Mouse (Mus musculus) cortical plate, adult 2 months (tissue): ENCODE measurements around the gene Rexo1. TPM values are rescaled to one million over a fixed set of nuclear protein-coding genes. Genes with fewer than 3 reads are reported as not detected.
A peak's percentile ranks its signal among the peaks of the same experiment; 100 is the strongest.

Experiments used
- H3K27ac ChIP-seq: fragments of 200-500 bp; 2 replicates; pipeline ENCODE4 v1.5.1; 2012; ENCODE audit warnings: low read length, control low read depth, inconsistent platforms; ENCODE audit not compliant: insufficient read depth
- H3K4me1 ChIP-seq: fragments of 200-500 bp; 2 replicates; pipeline ENCODE4 v1.6.1; 2011; ENCODE audit warnings: low read length; ENCODE audit not compliant: control insufficient read depth, insufficient read depth
- H3K4me3 ChIP-seq: fragments of 200-500 bp; 2 replicates; pipeline ENCODE4 v1.5.1; 2011; ENCODE audit warnings: mild to moderate bottlenecking, low read length, control low read depth; ENCODE audit not compliant: insufficient read depth
- CTCF ChIP-seq: fragments of 200-500 bp; IDR thresholded peaks from 2 replicates; pipeline ENCODE4 v1.5.1; 2011; ENCODE audit warnings: mild to moderate bottlenecking, control low read depth, low read length; ENCODE audit not compliant: insufficient read depth; ENCODE audit errors: extremely low read depth
- POLR2A ChIP-seq: fragments of 200-500 bp; IDR thresholded peaks from 2 replicates; pipeline ENCODE4 v1.6.1; 2011; ENCODE audit warnings: mild to moderate bottlenecking, low read length, control low read depth; ENCODE audit not compliant: insufficient read depth; ENCODE audit errors: extremely low read depth
- polyA plus RNA-seq: library from polyadenylated mRNA; depleted of rRNA; stranded (reverse); fragments of >200 nt; gene quantifications from 2 replicates; pipeline ENCODE4 v1.2.3, GENCODE M21; 2012; rRNA removed

Gene Rexo1
- polyA plus RNA-seq, 1 experiment = 44.7 TPM

- Histone ChIP-seq H3K27ac (no peak within 1 kb of the TSS), H3K4me1 (no peaks in the 10 kb centered on the region), H3K4me3 (0 out of 2 replicates have a peak within 1 kb of the TSS, but pooled peaks have one; percentile 12)
- TF ChIP-seq POLR2A (no peak), CTCF (no peak)
These were observed 66.6 kb downstream of the Rexo1 start, which contains the start of gene Onecut3 for GRCm38 (mm10) chr10:80494732-80495131. Gene Onecut3 (plus strand): TSS chr10:80494835.

Other genes starting within 250 kb of the Rexo1 start
- 51.9 and 52.3 TPM in 2 replicates for gene 2310011J03Rik, start 241.0 kb downstream of the Rexo1 start, polyA plus RNA-seq
- 13.1 and 13.9 TPM in 2 replicates for gene Pcsk4, start 232.1 kb downstream of the Rexo1 start, polyA plus RNA-seq
- 5.7 and 6.3 TPM in 2 replicates for gene Reep6, start 231.6 kb downstream of the Rexo1 start, polyA plus RNA-seq
- gene Adamtsl5, start 213.1 kb downstream of the Rexo1 start, polyA plus RNA-seq = 7.9 and 9.4 TPM in 2 replicates
- gene Plk5, start 205.1 kb downstream of the Rexo1 start, polyA plus RNA-seq = 36.3 and 40.3 TPM in 2 replicates
- gene Mex3d, start 173.9 kb downstream of the Rexo1 start, polyA plus RNA-seq = 13.8 and 14.3 TPM in 2 replicates
- gene Mbd3, start 162.0 kb downstream of the Rexo1 start, polyA plus RNA-seq = 186 and 210 TPM in 2 replicates
- gene Uqcr11, start 154.7 kb downstream of the Rexo1 start, polyA plus RNA-seq = 1,456 and 1,595 TPM in 2 replicates
- 25.5 and 26.0 TPM in 2 replicates for gene Tcf3, start 127.9 kb downstream of the Rexo1 start, polyA plus RNA-seq
- not detected in 2 replicates for gene Onecut3, start 66.7 kb downstream of the Rexo1 start, polyA plus RNA-seq
- 0.08 and 0.09 TPM in 2 replicates for gene Atp8b3, start 22.4 kb downstream of the Rexo1 start, polyA plus RNA-seq
- gene Klf16, start 15.8 kb upstream of the Rexo1 start, polyA plus RNA-seq = 34.7 and 36.9 TPM in 2 replicates
- gene Abhd17a, start 28.8 kb upstream of the Rexo1 start, polyA plus RNA-seq = 329 and 330 TPM in 2 replicates
- gene Scamp4, start 41.3 kb upstream of the Rexo1 start, polyA plus RNA-seq = 63.2 and 63.9 TPM in 2 replicates
- 4.0 and 4.3 TPM in 2 replicates for gene Adat3, start 41.3 kb upstream of the Rexo1 start, polyA plus RNA-seq
- gene Gm49322, start 44.5 kb upstream of the Rexo1 start, polyA plus RNA-seq = 2.5 and 2.8 TPM in 2 replicates
- 294 and 314 TPM in 2 replicates for gene Csnk1g2, start 61.3 kb upstream of the Rexo1 start, polyA plus RNA-seq
- gene Btbd2, start 95.5 kb upstream of the Rexo1 start, polyA plus RNA-seq = 98.8 and 102 TPM in 2 replicates
- gene Mknk2, start 116.6 kb upstream of the Rexo1 start, polyA plus RNA-seq = 47.1 and 54.0 TPM in 2 replicates
- gene Mob3a, start 140.4 kb upstream of the Rexo1 start, polyA plus RNA-seq = 7.9 and 9.4 TPM in 2 replicates
- gene Izumo4, start 140.6 kb upstream of the Rexo1 start, polyA plus RNA-seq = 111 and 118 TPM in 2 replicates
- 157 and 159 TPM in 2 replicates for gene Ap3d1, start 180.7 kb upstream of the Rexo1 start, polyA plus RNA-seq
- 45.9 and 47.8 TPM in 2 replicates for gene Dot1l, start 193.6 kb upstream of the Rexo1 start, polyA plus RNA-seq
- gene Sf3a2, start 236.6 kb upstream of the Rexo1 start, polyA plus RNA-seq = 38.9 and 46.1 TPM in 2 replicates
- 59.5 and 62.6 TPM in 2 replicates for gene Plekhj1, start 237.1 kb upstream of the Rexo1 start, polyA plus RNA-seq
- gene Amh, start 243.7 kb upstream of the Rexo1 start, polyA plus RNA-seq = 1.6 and 2.3 TPM in 2 replicates